Mouse (Mus musculus) v-Abl transformed pro-B cells (cell line): ENCODE measurements at regions not wholly inside any gene's neighbourhood (a gene's known extent, or its start where the extent isn't known, plus 50 kb on each side); places are given as distances from the start of the nearest gene placed in this dataset.

Experiments used
- in situ Hi-C, 2 experiments: fragments of 400-800 bp; cut with MboI; formaldehyde crosslinking; loops; one replicate each; pipeline ENCODE4 v1.15.1; 2025; ENCODE audit not compliant: unreplicated experiment in 2 of 2

- in situ Hi-C loops, result no loop called here
Observed at GRCm38 (mm10) chr13:47557196-47557974, 434.9 kb downstream of the Rnf144b start.

GRCm38 (mm10) chr13:47562836-47563235, 440.4 kb downstream of the Rnf144b start:
- in situ Hi-C loops, result no loop called here

GRCm38 (mm10) chr13:47576516-47576915, 454.1 kb downstream of the Rnf144b start:
- in situ Hi-C loops, result no loop called here

- in situ Hi-C loops, result no loop called here
Observed at GRCm38 (mm10) chr13:47580144-47580543, 457.7 kb downstream of the Rnf144b start.

- in situ Hi-C loops, result no loop called here
Observed at GRCm38 (mm10) chr13:47585158-47585557, 462.7 kb downstream of the Rnf144b start.

GRCm38 (mm10) chr13:47602646-47603045, 480.2 kb downstream of the Rnf144b start:
- in situ Hi-C loops, result no loop called here

GRCm38 (mm10) chr13:47611439-47611838, 489.0 kb downstream of the Rnf144b start:
- in situ Hi-C loops, result no loop called here

- in situ Hi-C loops, result no loop called here
Observed at GRCm38 (mm10) chr13:47636511-47637103, 514.2 kb downstream of the Rnf144b start.

GRCm38 (mm10) chr13:47642341-47642740, 519.9 kb downstream of the Rnf144b start:
- in situ Hi-C loops, result no loop called here

- in situ Hi-C loops, result no loop called here
Observed at GRCm38 (mm10) chr13:47645081-47645480, 522.6 kb downstream of the Rnf144b start.

- in situ Hi-C loops, result no loop called here
Observed at GRCm38 (mm10) chr13:47647693-47648092, 525.2 kb downstream of the Rnf144b start.

GRCm38 (mm10) chr13:47650093-47650492, 527.6 kb downstream of the Rnf144b start:
- in situ Hi-C loops, result no loop called here

GRCm38 (mm10) chr13:47666470-47666869, 544.0 kb downstream of the Rnf144b start:
- in situ Hi-C loops, result no loop called here

GRCm38 (mm10) chr13:47666956-47667701, 544.7 kb downstream of the Rnf144b start:
- in situ Hi-C loops, result no loop called here

- in situ Hi-C loops, result no loop called here
Observed at GRCm38 (mm10) chr13:47688131-47688530, 565.7 kb downstream of the Rnf144b start.

GRCm38 (mm10) chr13:47693815-47694214, 567.2 kb upstream of the Id4 start:
- in situ Hi-C loops, result no loop called here

GRCm38 (mm10) chr13:47695877-47696276, 565.2 kb upstream of the Id4 start:
- in situ Hi-C loops, result no loop called here

GRCm38 (mm10) chr13:47700556-47700955, 560.5 kb upstream of the Id4 start:
- in situ Hi-C loops, result no loop called here

- in situ Hi-C loops, result no loop called here
Observed at GRCm38 (mm10) chr13:47707961-47708609, 552.9 kb upstream of the Id4 start.

- in situ Hi-C loops, result no loop called here
Observed at GRCm38 (mm10) chr13:47709323-47709722, 551.7 kb upstream of the Id4 start.

- in situ Hi-C loops, result no loop called here
Observed at GRCm38 (mm10) chr13:47712507-47712906, 548.5 kb upstream of the Id4 start.
